Comparison of ENCODE assay signal across 9 mouse cellular contexts in genomic region chr10:75827668-75828360, GRCm38 (mm10). TPM values are rescaled to one million over a fixed set of nuclear protein-coding genes. Genes with fewer than 3 reads are reported as not detected.
DNase-seq lines count a peak whose midpoint lies in the region; ATAC-seq lines count a peak whose summit lies in the region.
"Had no signal": no experiment of that assay in that cellular context is flagged by ENCODE, and none has a peak within 500 bp of the region (broad histone marks: within the 10 kb centered on the region; RNA-seq: fewer than 3 reads in every experiment).

No protein-coding gene starts in this region.

- peak; percentile 65 for DNase-seq in cerebellum, adult 11-12 months
- no peak for DNase-seq in cerebellum, adult 11 months
- peak; percentile 62 for DNase-seq in testis, postnatal 10 days (ENCODE audit: low spot score)
- DNase-seq in testis, postnatal 14 days (ENCODE audit: low spot score) = no peak
- DNase-seq in embryo, embryonic 11 days = no peak
- no peak for DNase-seq in left cerebral cortex, adult 18-20 months (ENCODE audit: low spot score in 2 of 2)

- H3K27me3 ChIP-seq in heart, embryonic 16.5 days (ENCODE audit: control insufficient read depth, insufficient read depth, low read length) = no peaks in the 10 kb centered on the region

- 0 out of 2 replicates have a peak, but pooled peaks have one; percentile 32 for ATAC-seq in heart, embryonic 16.5 days (replicated peaks; ENCODE audit: extremely low read depth, insufficient read depth, low FRiP score)
- peak; percentile 11; the same call in 1 of the 2 replicates for ATAC-seq in megakaryocyte progenitor cell, adult 5-6 weeks (replicated peaks; ENCODE audit: poor library complexity)

- no peaks in the 10 kb centered on the region for H3K36me3 ChIP-seq in heart, embryonic 16.5 days (ENCODE audit: control insufficient read depth, insufficient read depth)

- H3K4me1 ChIP-seq in heart, embryonic 16.5 days (ENCODE audit: control insufficient read depth, insufficient read depth, low read length) = peaks cover 11% of the 10 kb centered on the region

- H3K9me3 ChIP-seq in heart, embryonic 16.5 days (replicated peaks; ENCODE audit: control insufficient read depth, low read length) = peaks cover 4% of the 10 kb centered on the region; the same call in 1 of the 2 replicates

- WGBS in heart, embryonic 16.5 days = 73% methylated on average over 4 of the region's 4 CpGs

- no peak overlapping the region for H3K4me3 ChIP-seq in heart, embryonic 16.5 days (ENCODE audit: low read length)

- no peak overlapping the region for H3K4me2 ChIP-seq in heart, embryonic 16.5 days (ENCODE audit: low read depth, low read length)

- H3K27ac ChIP-seq in heart, embryonic 16.5 days (ENCODE audit: low read length) = no peak overlapping the region

- no peak overlapping the region for H3K9ac ChIP-seq in heart, embryonic 16.5 days (ENCODE audit: low read length)

RNA-seq across cellular contexts. Expression of gene Gstt4, which starts 5.5 kb away (rescaled TPM):
- polyA plus RNA-seq in heart, embryonic 16.5 days (2015; fragmentation: Nextera tagmentation; extraction: Ambion mirVana) = not detected in 2 replicates
- not detected in 2 replicates for total RNA-seq in megakaryocyte progenitor cell, adult 5-6 weeks (2015)
- total RNA-seq in megakaryocyte progenitor cell, adult 5-6 weeks (2017) = not detected in 2 replicates
- not detected for total RNA-seq in left cerebral cortex, adult 18-20 months (2021)
- total RNA-seq: left cerebral cortex, postnatal 10 days had no signal

RNA-seq across cellular contexts. Expression of gene Gstt2, which starts 9.4 kb away (rescaled TPM):
- polyA plus RNA-seq in heart, embryonic 16.5 days (2015; fragmentation: Nextera tagmentation; extraction: Ambion mirVana) = 15.5 and 16.2 TPM in 2 replicates
- 23.8 and 24.1 TPM in 2 replicates for total RNA-seq in megakaryocyte progenitor cell, adult 5-6 weeks (2015)
- 14.2 and 21.6 TPM in 2 replicates for total RNA-seq in megakaryocyte progenitor cell, adult 5-6 weeks (2017)
- total RNA-seq in left cerebral cortex, adult 18-20 months (2021) = 1 to 10 TPM; 4.3 to 5.0 TPM

RNA-seq across cellular contexts. Expression of gene Gstt1, which starts 29.4 kb away (rescaled TPM):
- 9.0 and 10.2 TPM in 2 replicates for polyA plus RNA-seq in heart, embryonic 16.5 days (2015; fragmentation: Nextera tagmentation; extraction: Ambion mirVana)
- total RNA-seq in megakaryocyte progenitor cell, adult 5-6 weeks (2015) = not detected in 2 replicates
- total RNA-seq in megakaryocyte progenitor cell, adult 5-6 weeks (2017) = 2.3 TPM in 1 of 2 replicates, not detected in the other
- 10 to 100 TPM; 14.2 to 16.5 TPM for total RNA-seq in left cerebral cortex, adult 18-20 months (2021)

RNA-seq across cellular contexts. Expression of gene Mif, which starts 32.2 kb away (rescaled TPM):
- polyA plus RNA-seq in heart, embryonic 16.5 days (2015; fragmentation: Nextera tagmentation; extraction: Ambion mirVana) = 1,867 and 2,124 TPM in 2 replicates
- 477 and 576 TPM in 2 replicates for total RNA-seq in megakaryocyte progenitor cell, adult 5-6 weeks (2015)
- 746 and 790 TPM in 2 replicates for total RNA-seq in megakaryocyte progenitor cell, adult 5-6 weeks (2017)
- 100 to 1,000 TPM; 526 to 535 TPM for total RNA-seq in left cerebral cortex, adult 18-20 months (2021)

RNA-seq across cellular contexts. Expression of gene Gstt3, which starts 46.6 kb away (rescaled TPM):
- polyA plus RNA-seq in heart, embryonic 16.5 days (2015; fragmentation: Nextera tagmentation; extraction: Ambion mirVana) = 5.6 and 6.2 TPM in 2 replicates
- total RNA-seq in megakaryocyte progenitor cell, adult 5-6 weeks (2015) = 4.9 and 5.5 TPM in 2 replicates
- total RNA-seq in megakaryocyte progenitor cell, adult 5-6 weeks (2017) = 3.2 and 4.7 TPM in 2 replicates
- total RNA-seq in left cerebral cortex, adult 18-20 months (2021) = 1 to 10 TPM; 2.5 to 2.6 TPM

Comparison
In these comparisons a context has a peak if more than half of its experiments do, and no peak if none do; other contexts are left out.
1. DNase-seq: peak in cerebellum, adult 11-12 months (single experiment) and testis, postnatal 10 days (single experiment); none in cerebellum, adult 11 months (single experiment), testis, postnatal 14 days (single experiment), embryo, embryonic 11 days (single experiment) and left cerebral cortex, adult 18-20 months (0 of 2).
2. RNA of gene Gstt1, which starts 29.4 kb away (total RNA-seq): 14.2 to 16.5 TPM in left cerebral cortex, adult 18-20 months; 2.3 TPM in megakaryocyte progenitor cell, adult 5-6 weeks; every median in the first group is over 4 times any median in the second.